Mouse (Mus musculus) adrenal gland, adult 2 months (tissue): ENCODE measurements around the gene Zfp628. TPM values are rescaled to one million over a fixed set of nuclear protein-coding genes. Genes with fewer than 3 reads are reported as not detected.
A peak's percentile ranks its signal among the peaks of the same experiment; 100 is the strongest.

Experiments used
- DNase-seq: peaks from one replicate; pipeline ENCODE4 v3.0.0; 2021
- polyA plus RNA-seq: library from polyadenylated mRNA; depleted of rRNA; stranded (reverse); fragments of >200 nt; gene quantifications from 2 replicates; pipeline ENCODE4 v1.2.3, GENCODE M21; 2012; rRNA removed
- total RNA-seq, 2 experiments: library from RNA; stranded (reverse); gene quantifications; 2 replicates each; pipeline ENCODE4 v1.2.3; 2021

Gene Zfp628
- total and polyA plus RNA-seq, 3 experiments, result 15.1 to 41.3 (median 19.2) TPM

- peak; percentile 83 for DNase-seq
These were observed 25.1 kb downstream of the Zfp628 start for GRCm38 (mm10) chr7:4940068-4940479.

DNA sequence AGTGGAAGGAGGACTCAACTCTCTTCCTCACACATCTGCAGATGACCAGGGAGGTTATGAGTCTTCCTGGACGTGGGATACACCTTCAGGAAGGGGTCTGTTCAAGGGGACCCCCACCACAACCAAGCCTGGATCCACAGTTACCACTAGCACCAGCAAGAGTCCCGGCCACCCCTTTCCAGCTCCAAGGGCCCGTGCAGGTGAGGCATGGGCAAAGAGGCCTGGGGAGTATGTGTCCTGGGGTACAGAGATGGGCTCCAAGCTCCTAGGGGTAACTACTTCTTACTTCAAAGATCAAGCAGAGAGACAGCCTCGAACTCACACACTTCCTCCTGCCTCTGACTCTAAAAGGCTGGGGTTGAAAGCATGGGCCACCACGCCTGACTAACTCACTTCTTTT is 27.7 kb downstream of the Zfp628 start:
- DNase-seq, result no peak

DNA sequence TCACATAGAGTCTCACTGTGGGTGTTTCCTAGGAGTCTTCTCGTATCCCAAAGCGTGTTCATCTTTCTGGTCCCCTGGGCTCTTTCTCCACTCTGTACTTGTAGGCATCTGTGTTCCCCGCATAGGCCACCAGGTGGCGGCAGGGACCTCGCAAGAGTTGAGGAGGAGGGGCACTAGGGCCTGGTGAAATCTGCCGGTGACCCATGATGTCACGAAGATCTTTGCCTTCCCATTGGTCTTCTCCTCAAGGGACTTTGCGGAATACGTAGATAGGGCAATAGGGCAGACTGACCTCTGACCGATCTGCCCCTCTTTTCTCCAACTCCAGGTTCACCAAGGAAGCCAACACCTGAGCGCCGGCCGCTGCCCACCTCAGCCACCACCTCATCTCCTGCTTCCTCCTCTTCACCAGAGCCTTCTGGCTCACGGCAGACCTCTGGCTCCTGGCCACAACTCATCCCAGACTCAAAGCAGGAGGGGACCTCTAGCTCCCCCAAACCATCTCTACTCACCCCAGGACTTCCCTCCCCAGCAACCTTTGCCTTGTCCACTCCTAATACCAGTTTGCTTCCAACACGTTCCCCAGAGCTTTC is 28.3 kb downstream of the Zfp628 start:
- peak; percentile 92 for DNase-seq

- peak; percentile 88 for DNase-seq
These were observed 32.8 kb downstream of the Zfp628 start for GRCm38 (mm10) chr7:4947855-4948254.

- no peak for DNase-seq
These were observed 33.4 kb downstream of the Zfp628 start for GRCm38 (mm10) chr7:4948386-4948785.

GRCm38 (mm10) chr7:4950561-4951342 is 35.7 kb downstream of the Zfp628 start:
- peak; percentile 70 for DNase-seq

- DNase-seq, result no peak
These were observed 38.9 kb downstream of the Zfp628 start for GRCm38 (mm10) chr7:4953815-4954445.

DNA sequence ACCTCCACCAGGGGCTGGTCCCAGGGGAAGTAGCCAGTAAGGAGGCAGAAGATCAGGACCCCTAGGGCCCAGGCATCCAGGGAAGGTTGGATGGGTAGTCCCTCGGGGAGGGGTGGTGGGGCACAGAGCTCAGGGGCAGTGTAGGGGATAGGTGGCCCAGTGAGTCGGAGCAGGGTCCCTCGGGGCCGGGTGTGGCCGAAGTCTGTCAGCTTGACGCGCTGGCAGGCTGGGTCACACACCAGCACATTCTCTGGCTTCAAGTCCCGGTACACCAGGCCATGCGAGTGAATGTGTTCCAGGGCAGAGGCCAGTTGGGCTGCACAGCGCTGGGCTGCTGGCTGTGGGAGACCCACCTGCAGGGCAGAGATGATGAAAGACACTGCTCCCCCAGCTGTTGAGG is 42.3 kb downstream of the Zfp628 start:
- no peak for DNase-seq

- DNase-seq, result no peak
These were observed 48.5 kb downstream of the Zfp628 start for GRCm38 (mm10) chr7:4963527-4963926.

DNA sequence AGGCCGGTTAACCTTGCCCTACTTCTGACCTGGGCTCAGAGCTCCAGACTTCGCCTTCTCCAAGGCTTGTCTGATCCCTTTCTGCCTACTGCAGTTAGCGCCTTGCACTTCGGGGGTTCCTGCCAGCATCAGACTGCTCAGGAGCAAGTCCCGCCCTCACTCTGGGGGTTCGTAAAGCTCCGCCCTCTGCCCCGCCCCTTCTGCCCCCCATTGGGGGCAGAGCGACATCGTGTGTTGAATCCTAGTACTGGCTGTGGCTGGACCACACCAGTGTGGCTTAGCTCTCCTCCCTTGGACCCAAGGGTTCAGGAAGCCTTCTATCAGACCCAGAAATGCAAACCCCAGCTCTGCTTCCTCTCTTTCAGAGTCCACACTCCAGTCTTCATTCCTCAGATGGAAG is 49.3 kb downstream of the Zfp628 start, which contains the start of gene Sbk2:
Gene Sbk2 (minus strand): TSS at position 135 of the 400 bp plus-strand sequence.
- peak; percentile 89 for DNase-seq

DNA sequence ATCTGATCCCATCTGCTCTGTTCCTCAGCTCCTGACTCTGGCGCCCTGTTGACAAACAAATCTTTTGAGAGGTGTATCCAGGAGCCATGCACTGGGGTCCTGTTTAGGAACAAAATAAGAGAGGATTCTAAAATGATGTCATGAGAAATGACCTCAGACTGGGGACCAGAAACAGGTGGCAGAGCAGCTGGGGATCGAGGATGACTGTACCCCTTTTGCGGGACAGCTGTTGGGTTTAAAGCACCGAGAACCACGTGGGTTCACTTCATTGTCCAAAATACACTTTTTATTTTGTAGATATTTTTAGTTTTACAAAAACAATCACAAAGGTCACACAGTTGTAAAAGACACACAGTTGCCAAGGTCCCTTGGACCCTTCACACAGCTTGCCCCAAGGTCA is 50.0 kb downstream of the Zfp628 start:
- no peak for DNase-seq

DNA sequence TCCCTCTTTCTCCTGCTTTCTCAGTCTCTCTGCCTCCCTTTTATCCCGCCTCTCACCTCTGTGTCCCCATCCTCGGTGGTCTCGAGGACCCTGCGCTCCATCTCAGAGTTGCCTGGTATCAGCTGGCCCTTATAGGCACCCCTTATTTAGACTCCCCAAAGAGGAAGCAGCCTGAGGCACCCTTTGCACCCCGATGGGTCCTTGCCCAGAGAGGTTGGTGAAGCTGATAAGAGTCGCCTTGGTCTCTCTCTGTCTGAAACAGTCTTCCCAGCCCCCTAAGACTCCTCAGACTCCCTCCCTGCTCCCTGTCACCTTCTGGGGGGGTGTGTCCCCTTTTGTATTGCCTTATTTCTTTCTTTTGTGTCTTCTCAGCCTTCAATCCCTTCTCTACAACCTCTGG is 56.1 kb downstream of the Zfp628 start, which contains the start of gene Sbk3:
Gene Sbk3 (minus strand): TSS at position 101 of the 400 bp plus-strand sequence.
- no peak for DNase-seq

Other genes starting within 250 kb of the Zfp628 start
Only the 30 nearest of the 33 such genes appear.
- gene Tmem150b, start 190.0 kb upstream of the Zfp628 start, total RNA-seq, result under 1 TPM; 0.40 to 0.55 TPM
- 0.30 and 0.42 TPM in 2 replicates for gene Tmem150b, start 190.0 kb upstream of the Zfp628 start, polyA plus RNA-seq
- 10 to 100 TPM; 27.9 to 35.2 TPM for gene Kmt5c, start 175.1 kb upstream of the Zfp628 start, total RNA-seq
- 162 and 205 TPM in 2 replicates for gene Kmt5c, start 175.1 kb upstream of the Zfp628 start, polyA plus RNA-seq
- gene Cox6b2, start 162.1 kb upstream of the Zfp628 start, total RNA-seq, result 10 to 100 TPM in 1 of 2 experiments, 1 to 10 TPM in 1; 7.4 to 10.4 TPM
- gene Cox6b2, start 162.1 kb upstream of the Zfp628 start, polyA plus RNA-seq, result 7.9 and 13.2 TPM in 2 replicates
- gene Fam71e2, start 143.9 kb upstream of the Zfp628 start, total RNA-seq, result not detected
- gene Fam71e2, start 143.9 kb upstream of the Zfp628 start, polyA plus RNA-seq, result not detected in 2 replicates
- gene Il11, start 132.4 kb upstream of the Zfp628 start, total RNA-seq, result under 1 TPM in 1 of 2 experiments, not detected in 1; 0.48 TPM
- 0.54 and 0.71 TPM in 2 replicates for gene Il11, start 132.4 kb upstream of the Zfp628 start, polyA plus RNA-seq
- not detected for gene Tmem190, start 132.3 kb upstream of the Zfp628 start, total RNA-seq
- gene Tmem190, start 132.3 kb upstream of the Zfp628 start, polyA plus RNA-seq, result not detected in 2 replicates
- gene Tmem238, start 125.6 kb upstream of the Zfp628 start, total RNA-seq, result 10 to 100 TPM; 10.2 to 10.8 TPM
- 144 and 180 TPM in 2 replicates for gene Tmem238, start 125.6 kb upstream of the Zfp628 start, polyA plus RNA-seq
- 1,000 to 10,000 TPM in 1 of 2 experiments, 100 to 1,000 TPM in 1; 958 to 1,234 TPM for gene Rpl28, start 122.3 kb upstream of the Zfp628 start, total RNA-seq
- gene Rpl28, start 122.3 kb upstream of the Zfp628 start, polyA plus RNA-seq, result 237 and 255 TPM in 2 replicates
- 100 to 1,000 TPM in 1 of 2 experiments, 10 to 100 TPM in 1; 98.1 to 140 TPM for gene Ube2s, start 102.6 kb upstream of the Zfp628 start, total RNA-seq
- gene Ube2s, start 102.6 kb upstream of the Zfp628 start, polyA plus RNA-seq, result 148 and 156 TPM in 2 replicates
- 1 to 10 TPM; 1.9 TPM for gene Shisa7, start 70.5 kb upstream of the Zfp628 start, total RNA-seq
- gene Shisa7, start 70.5 kb upstream of the Zfp628 start, polyA plus RNA-seq, result 2.9 and 4.0 TPM in 2 replicates
- gene Isoc2b, start 45.0 kb upstream of the Zfp628 start, total RNA-seq, result 10 to 100 TPM; 10.9 to 23.8 TPM
- gene Isoc2b, start 45.0 kb upstream of the Zfp628 start, polyA plus RNA-seq, result 75.4 and 78.2 TPM in 2 replicates
- 10 to 100 TPM; 35.5 to 43.4 TPM for gene Isoc2a, start 38.1 kb upstream of the Zfp628 start, total RNA-seq
- 43.5 and 45.6 TPM in 2 replicates for gene Isoc2a, start 38.1 kb upstream of the Zfp628 start, polyA plus RNA-seq
- gene Gm36210, start 8.7 kb upstream of the Zfp628 start, total RNA-seq, result under 1 TPM; 0.23 to 0.45 TPM
- 0.27 TPM in 1 of 2 replicates, not detected in the other for gene Gm36210, start 8.7 kb upstream of the Zfp628 start, polyA plus RNA-seq
- gene Nat14, start 6.8 kb downstream of the Zfp628 start, total RNA-seq, result 1 to 10 TPM; 8.4 to 9.2 TPM
- gene Nat14, start 6.8 kb downstream of the Zfp628 start, polyA plus RNA-seq, result 11.4 and 20.0 TPM in 2 replicates
- 1 to 10 TPM; 2.2 to 2.3 TPM for gene Ssc5d, start 10.6 kb downstream of the Zfp628 start, total RNA-seq
- 2.9 and 3.1 TPM in 2 replicates for gene Ssc5d, start 10.6 kb downstream of the Zfp628 start, polyA plus RNA-seq
- gene Sbk2, start 49.2 kb downstream of the Zfp628 start, total RNA-seq, result 1 to 10 TPM in 1 of 2 experiments, under 1 TPM in 1; 0.32 to 1.0 TPM
- 0.52 and 1.4 TPM in 2 replicates for gene Sbk2, start 49.2 kb downstream of the Zfp628 start, polyA plus RNA-seq
- under 1 TPM; 0.20 to 0.21 TPM for gene Sbk3, start 56.0 kb downstream of the Zfp628 start, total RNA-seq
- 0.17 and 0.30 TPM in 2 replicates for gene Sbk3, start 56.0 kb downstream of the Zfp628 start, polyA plus RNA-seq
- 10 to 100 TPM; 18.2 to 21.5 TPM for gene Zfp579, start 80.9 kb downstream of the Zfp628 start, total RNA-seq
- 74.5 and 94.4 TPM in 2 replicates for gene Zfp579, start 80.9 kb downstream of the Zfp628 start, polyA plus RNA-seq
- 10 to 100 TPM; 13.0 to 13.8 TPM for gene Zfp524, start 99.2 kb downstream of the Zfp628 start, total RNA-seq
- 35.0 and 36.4 TPM in 2 replicates for gene Zfp524, start 99.2 kb downstream of the Zfp628 start, polyA plus RNA-seq
- 10 to 100 TPM; 24.1 to 24.7 TPM for gene Fiz1, start 99.5 kb downstream of the Zfp628 start, total RNA-seq
- gene Fiz1, start 99.5 kb downstream of the Zfp628 start, polyA plus RNA-seq, result 31.5 and 32.2 TPM in 2 replicates
- gene Gm44973, start 100.3 kb downstream of the Zfp628 start, total RNA-seq, result not detected
- gene Gm44973, start 100.3 kb downstream of the Zfp628 start, polyA plus RNA-seq, result not detected in 2 replicates
- gene Zfp865, start 105.2 kb downstream of the Zfp628 start, total RNA-seq, result 10 to 100 TPM; 23.7 to 29.7 TPM
- gene Zfp865, start 105.2 kb downstream of the Zfp628 start, polyA plus RNA-seq, result 67.1 and 70.1 TPM in 2 replicates
- 1 to 10 TPM; 1.4 to 2.6 TPM for gene Ccdc106, start 105.3 kb downstream of the Zfp628 start, total RNA-seq
- 1.5 and 3.0 TPM in 2 replicates for gene Ccdc106, start 105.3 kb downstream of the Zfp628 start, polyA plus RNA-seq
- under 1 TPM in 1 of 2 experiments, not detected in 1; 0.92 TPM for gene 4632433K11Rik, start 118.9 kb downstream of the Zfp628 start, total RNA-seq
- not detected in 2 replicates for gene 4632433K11Rik, start 118.9 kb downstream of the Zfp628 start, polyA plus RNA-seq
- gene Zfp784, start 123.2 kb downstream of the Zfp628 start, total RNA-seq, result 1 to 10 TPM; 4.4 to 5.1 TPM
- gene Zfp784, start 123.2 kb downstream of the Zfp628 start, polyA plus RNA-seq, result 7.2 and 8.2 TPM in 2 replicates
- gene Zfp580, start 136.3 kb downstream of the Zfp628 start, total RNA-seq, result 10 to 100 TPM in 1 of 2 experiments, 1 to 10 TPM in 1; 5.6 to 10.4 TPM
- 46.5 and 61.0 TPM in 2 replicates for gene Zfp580, start 136.3 kb downstream of the Zfp628 start, polyA plus RNA-seq
- gene U2af2, start 146.9 kb downstream of the Zfp628 start, total RNA-seq, result 100 to 1,000 TPM; 157 to 168 TPM
- 126 and 150 TPM in 2 replicates for gene U2af2, start 146.9 kb downstream of the Zfp628 start, polyA plus RNA-seq
- gene Epn1, start 165.0 kb downstream of the Zfp628 start, total RNA-seq, result 100 to 1,000 TPM; 114 to 169 TPM
- 291 and 321 TPM in 2 replicates for gene Epn1, start 165.0 kb downstream of the Zfp628 start, polyA plus RNA-seq
- under 1 TPM in 1 of 2 experiments, not detected in 1; 0.59 TPM for gene Rfpl4, start 201.7 kb downstream of the Zfp628 start, total RNA-seq
- not detected in 2 replicates for gene Rfpl4, start 201.7 kb downstream of the Zfp628 start, polyA plus RNA-seq
- gene Rasl2-9, start 210.7 kb downstream of the Zfp628 start, total RNA-seq, result 1 to 10 TPM in 1 of 2 experiments, under 1 TPM in 1; 0.86 to 2.9 TPM
- 0.15 and 0.33 TPM in 2 replicates for gene Rasl2-9, start 210.7 kb downstream of the Zfp628 start, polyA plus RNA-seq